Mouse (Mus musculus): Measurements from ENCODE around the gene Myh14.

Gene Myh14

DNA sequence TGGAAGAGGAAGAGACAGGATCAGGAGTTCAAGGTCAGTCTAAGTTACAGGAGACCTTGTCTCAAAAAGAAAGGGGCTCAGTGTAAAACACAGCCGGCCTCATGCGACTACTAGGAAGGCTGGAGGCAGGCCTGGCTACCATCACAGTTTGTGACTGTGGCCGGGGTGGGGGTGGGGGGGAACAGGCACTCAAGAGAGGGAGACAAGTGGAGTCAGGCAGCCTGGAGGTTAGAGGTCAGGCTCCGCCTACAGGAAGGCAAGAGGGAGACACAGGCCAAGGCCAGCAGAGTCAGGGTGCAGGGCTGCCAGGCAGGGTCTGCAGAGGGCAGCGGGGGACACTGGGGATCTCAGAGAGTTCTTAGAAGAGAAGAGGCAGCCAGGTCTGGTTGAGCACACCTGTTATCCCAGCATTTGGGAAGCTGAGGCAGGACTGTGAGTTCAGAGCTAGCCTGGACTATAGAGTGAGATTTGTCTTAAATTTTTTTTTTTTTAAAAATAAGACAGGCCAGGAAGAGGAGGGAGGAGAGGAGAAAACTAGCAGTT lies 73.6 kb downstream of the Myh14 start:
- DNase-seq = no peak

DNA sequence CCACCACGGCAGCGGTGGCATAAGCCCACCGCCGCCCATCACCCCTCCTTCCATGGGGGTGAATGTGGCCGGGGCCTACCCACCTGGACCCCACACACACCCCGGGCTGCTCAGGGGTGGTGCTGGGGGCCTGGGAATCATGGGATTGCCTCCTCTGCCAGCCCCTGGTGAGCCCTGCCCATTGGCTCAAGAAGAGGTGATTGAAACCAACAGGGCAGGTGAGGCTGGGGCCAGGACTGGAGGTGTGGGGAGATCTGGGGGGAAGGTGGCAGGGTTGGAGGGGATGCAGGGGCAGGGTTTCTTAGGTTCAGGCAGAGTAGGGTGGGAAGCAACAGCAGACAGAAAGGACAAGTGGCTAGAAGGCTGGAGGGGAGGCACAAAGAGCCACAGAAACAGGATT lies 74.6 kb downstream of the Myh14 start:
- no peak for DNase-seq

DNA sequence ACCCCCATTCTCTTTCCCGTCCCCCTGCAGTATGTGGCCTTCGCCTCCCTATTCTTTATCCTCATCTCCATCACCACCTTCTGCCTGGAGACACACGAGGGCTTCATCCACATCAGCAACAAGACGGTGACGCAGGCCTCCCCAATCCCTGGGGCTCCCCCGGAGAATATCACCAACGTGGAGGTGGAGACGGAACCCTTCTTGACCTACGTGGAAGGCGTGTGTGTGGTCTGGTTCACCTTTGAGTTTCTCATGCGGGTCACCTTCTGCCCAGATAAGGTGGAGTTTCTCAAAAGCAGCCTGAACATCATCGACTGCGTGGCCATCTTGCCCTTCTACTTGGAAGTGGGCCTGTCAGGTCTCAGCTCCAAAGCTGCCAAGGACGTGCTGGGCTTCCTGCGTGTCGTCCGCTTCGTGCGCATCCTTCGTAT lies 75.5 kb downstream of the Myh14 start:
- no peak for DNase-seq

DNA sequence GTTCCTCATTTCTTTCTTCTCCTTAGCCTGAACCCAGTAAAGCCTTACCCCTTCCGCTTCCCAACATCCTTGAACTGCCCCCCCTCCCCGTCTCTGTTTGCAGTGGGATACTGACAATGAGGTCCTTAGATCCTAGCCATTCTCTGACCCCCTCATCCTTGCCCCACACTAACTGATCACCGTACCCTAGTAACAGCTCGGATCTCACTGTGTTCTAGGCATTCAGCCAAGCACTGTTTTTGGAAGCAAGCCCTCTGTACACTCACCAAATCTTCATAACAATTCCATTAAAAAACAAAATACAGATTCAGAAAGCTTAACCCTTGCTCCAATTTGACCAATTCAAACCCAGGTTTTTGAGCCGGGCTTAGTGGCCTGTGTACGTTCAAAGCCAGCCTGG lies 76.4 kb downstream of the Myh14 start:
- DNase-seq = no peak

DNA sequence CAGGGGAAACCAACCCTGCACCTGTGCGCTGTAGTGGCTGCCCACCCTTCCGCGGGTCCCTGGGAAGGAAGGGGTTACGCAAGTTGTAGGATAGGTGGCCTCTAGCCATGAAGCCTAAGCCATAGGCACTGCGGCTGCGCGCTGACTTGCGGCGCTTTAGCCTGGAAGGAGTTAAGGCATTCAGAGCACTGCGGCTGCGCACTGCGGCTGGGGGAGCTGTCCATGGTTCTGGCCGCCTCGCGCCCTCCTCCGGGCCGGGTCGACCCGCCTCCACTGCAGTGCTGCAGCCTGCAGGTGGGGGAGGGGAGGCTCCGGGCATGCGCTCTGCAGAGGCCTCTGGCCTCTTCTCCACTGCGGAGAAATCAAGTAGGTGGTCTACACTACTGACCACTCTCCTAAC lies 76.9 kb downstream of the Myh14 start:
- peak; percentile 90 for DNase-seq

DNA sequence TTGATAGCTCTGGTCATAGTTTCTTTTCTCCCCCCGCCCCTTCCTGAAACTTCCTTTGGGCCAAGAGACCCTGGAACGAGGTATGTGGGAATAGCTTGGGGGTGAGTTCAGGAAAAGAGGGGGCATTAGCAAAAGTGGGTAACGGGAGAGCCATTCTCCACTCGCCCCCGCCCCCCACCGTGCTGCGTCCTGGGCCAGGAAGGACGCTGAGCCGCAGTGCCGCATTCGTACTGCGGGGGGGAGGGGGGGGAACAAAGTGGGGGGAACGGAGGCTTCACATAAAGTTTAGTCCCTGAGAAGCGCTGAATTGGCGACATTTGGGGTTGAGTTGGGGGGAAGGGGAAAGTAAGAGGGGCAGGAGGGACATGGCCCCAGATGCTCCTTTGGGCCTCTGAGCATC lies 77.6 kb downstream of the Myh14 start:
- no peak for DNase-seq

DNA sequence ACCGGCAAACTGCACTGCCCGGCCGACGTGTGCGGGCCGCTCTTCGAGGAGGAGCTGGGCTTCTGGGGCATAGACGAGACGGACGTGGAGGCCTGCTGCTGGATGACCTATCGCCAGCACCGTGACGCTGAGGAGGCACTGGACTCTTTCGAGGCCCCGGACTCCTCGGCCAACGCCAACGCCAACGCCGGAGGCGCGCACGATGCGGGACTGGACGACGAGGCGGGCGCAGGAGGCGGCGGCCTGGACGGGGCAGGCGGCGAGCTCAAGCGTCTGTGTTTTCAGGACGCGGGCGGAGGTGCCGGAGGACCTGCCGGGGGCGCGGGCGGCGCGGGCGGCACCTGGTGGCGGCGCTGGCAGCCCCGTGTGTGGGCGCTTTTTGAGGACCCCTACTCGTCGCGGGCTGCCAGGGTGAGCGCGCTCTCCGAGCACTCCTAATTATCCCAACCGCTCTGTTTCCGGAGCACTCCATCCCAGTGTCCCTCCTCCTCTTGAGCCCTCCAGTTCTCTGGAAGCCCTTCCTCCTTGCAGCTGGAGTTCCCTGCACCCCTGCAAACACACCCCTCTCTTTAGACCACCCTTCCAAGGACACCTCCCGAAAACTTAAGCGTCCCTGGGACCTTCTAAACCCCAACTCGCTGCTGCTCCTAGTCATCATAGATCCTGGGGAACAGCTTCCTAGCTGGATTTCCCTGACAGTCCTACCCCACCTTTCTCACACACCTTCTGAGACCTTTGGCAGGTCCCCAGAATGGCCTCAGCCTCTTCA lies 79.1 kb downstream of the Myh14 start:
- DNase-seq = no peak

DNA sequence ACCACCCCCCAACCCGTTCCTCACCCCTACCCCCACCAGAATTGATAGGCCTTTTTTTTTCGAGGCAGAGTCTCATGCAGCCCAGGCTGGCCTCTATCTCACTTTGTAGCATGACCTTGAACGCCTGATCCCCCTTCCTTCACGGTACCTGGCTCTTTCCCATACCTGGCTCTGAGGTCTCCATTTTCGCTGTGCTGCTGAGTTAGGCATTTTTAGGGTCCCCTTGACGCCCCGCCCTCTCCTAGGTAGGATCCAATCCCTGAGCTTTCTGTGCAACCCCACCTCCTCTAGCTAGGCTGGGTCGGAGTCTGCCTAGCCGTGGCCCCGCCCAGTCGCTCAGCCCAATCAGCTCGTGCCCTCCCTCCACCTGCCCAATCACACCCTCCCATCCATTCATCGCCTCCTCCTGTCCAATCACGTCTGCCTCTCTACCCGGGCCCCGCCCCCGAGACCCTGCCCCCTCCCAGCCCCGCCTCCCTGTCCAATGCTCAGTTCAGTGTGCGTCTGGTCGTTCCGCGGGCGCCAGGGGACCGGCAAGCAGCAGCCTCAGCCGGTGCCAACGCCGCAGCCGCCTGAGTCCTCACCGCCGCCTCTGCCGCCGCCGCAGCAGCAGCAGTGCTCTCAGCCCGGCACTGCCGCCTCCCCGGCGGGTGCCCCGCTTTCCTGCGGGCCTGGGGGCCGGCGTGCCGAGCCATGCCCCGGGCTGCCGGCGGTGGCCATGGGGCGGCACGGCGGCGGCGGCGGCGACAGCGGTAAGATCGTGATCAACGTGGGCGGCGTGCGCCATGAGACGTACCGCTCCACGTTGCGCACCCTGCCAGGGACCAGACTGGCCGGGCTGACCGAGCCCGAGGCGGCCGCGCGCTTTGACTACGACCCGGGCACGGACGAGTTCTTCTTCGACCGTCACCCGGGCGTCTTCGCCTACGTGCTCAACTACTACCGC lies 80.0 kb downstream of the Myh14 start, which contains the start of gene Kcnc3:
Gene Kcnc3 (plus strand): TSS at position 263 of the 946 bp plus-strand sequence.
- DNase-seq = peak; percentile 91

DNA sequence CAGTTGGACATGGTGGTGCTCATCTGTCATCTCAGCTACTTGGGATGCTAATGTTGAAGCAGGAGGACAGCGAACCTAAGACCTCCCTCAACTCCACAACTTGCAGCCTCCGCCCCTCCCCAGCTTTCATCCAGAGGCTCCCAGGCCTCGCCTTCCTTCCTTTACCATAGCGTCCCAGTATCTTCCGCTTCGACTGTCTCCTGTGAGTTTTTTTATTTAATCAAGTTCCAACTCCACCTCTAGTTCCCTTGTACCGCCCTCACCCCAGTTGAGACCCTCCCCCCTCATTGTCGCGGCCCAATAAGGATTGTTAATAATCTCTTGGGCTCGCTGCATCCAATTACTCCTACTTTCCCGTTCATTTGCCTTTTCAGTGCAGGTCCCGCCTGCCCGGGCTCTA lies 80.7 kb downstream of the Myh14 start:
- no peak for DNase-seq

DNA sequence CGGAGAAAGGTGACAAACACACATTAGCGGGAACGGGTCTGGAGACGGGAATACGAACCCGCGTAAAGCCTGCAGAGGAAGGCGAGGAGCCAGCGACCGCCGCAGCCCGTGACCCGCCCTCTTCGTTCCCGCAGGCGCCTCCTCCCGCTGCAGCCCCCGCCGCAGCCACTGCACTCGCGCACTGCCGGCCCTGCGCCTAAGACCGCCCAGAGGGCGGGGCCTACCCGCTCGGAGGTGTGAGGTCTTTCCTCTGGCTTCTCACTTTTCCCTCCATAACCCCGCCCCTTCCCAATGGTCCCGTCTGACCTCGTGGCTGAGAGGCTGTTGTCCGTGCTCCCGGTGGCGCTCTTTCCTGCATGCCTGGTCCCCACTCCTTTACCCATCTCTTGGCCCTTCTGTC lies 81.5 kb downstream of the Myh14 start:
- peak; percentile 73 for DNase-seq

DNA sequence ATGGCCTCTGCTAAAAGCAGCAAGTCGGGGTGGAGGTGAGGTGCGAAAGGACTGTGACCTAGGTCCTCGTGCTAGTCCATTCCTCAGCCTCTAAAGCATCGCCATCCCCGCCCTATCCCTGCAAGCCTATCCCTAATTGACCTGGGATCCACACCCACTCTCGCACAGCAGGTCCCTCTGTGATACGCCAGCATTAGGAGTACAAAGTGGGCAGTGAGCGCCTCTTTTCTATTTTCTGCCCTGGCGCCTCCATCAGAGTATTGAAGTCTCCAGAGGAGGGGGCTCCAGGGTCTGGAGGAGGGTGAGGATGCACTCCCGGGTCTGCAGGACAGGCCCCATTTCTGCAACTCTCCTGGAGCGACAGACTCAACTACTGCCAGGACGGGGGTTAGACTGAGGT lies 82.3 kb downstream of the Myh14 start:
- no peak for DNase-seq

DNA sequence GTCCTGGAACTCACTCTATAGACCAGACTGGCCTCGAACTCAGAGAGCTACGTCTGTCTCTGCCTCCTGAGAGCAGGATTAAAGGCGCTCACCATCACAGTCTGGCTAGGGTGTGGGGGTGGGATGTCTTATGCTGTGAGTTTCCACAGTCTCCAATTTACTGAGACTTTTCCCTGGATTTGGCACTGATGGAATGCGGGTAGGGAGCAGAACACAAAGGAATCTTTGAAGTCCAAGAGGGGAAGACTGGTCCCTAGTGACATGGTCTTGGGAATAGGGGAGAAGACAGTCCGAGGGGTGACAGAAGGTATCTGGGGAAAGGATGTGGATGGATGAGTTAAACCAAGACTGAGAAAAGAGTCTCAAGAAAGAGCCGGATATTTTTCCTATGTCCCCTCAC lies 83.0 kb downstream of the Myh14 start:
- no peak for DNase-seq

DNA sequence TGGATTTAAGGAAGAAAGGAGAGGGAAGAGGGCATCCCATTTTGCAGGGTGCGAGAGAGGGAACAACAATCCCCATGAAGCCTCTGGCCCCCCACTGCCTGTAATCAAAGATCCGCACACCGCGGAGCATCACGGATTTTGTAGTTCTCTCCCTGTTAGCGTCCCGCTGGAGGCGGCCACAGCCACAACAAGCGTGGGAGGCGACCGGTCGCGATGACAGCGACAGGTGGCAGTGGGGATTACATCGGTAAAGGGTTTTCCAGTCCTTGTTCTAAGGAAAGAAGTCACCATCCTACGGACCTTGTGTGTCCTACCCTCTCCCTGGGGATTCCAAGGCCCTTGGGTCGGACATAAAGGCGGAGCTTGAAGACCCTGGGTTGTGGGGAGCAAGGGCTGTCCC lies 83.7 kb downstream of the Myh14 start:
- DNase-seq = peak; percentile 81

DNA sequence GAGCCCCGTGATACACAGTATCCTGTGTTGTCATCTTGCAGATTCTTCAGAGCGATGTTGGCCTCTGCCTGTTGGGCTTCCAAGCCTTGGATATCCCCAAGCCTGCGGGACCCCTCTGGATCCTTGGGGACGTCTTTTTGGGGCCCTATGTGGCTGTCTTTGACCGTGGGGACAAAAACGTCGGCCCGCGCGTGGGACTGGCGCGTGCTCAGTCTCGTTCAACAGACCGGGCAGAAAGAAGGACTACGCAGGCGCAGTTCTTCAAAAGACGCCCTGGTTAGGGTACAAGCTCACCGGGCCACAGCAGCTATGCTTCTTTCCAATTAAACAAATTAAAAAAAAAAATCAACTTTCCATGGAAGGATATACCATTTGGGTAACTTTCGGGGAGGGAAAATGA lies 84.1 kb downstream of the Myh14 start:
- DNase-seq = peak; percentile 69

DNA sequence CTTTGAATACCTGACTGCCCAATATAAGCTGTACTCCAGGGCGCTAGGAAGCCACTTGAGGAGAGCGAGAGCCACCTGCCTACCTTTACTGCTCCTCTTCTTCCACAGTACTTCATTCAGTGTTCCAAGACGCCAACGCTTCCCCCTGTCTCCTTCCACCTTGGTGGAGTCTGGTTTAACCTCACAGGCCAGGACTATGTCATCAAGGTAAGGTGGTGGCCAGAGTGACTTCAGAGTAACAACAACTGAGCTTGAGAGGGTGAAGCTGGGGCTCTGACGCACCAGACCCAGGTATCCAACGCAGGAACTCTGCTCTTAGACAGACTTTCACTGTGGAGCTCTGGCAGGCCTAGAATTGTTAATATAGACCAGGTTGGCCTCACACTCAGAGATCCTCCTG lies 85.0 kb downstream of the Myh14 start:
- DNase-seq = no peak

DNA sequence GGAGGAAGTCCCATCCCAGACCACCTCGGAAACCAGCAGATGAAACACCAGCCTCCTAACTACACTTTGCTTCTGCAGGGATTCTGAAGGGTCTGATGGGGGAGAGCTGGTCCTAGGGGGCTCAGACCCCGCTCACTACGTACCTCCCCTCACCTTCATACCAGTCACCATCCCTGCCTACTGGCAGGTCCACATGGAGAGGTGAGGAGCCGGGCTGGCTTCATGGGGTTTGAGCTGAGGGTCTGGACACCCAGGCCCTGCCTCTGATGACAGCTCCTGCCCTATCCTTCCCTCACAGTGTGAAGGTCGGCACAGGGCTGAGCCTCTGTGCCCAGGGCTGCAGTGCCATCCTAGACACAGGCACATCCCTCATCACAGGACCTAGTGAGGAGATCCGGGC lies 85.7 kb downstream of the Myh14 start:
- DNase-seq = no peak

DNA sequence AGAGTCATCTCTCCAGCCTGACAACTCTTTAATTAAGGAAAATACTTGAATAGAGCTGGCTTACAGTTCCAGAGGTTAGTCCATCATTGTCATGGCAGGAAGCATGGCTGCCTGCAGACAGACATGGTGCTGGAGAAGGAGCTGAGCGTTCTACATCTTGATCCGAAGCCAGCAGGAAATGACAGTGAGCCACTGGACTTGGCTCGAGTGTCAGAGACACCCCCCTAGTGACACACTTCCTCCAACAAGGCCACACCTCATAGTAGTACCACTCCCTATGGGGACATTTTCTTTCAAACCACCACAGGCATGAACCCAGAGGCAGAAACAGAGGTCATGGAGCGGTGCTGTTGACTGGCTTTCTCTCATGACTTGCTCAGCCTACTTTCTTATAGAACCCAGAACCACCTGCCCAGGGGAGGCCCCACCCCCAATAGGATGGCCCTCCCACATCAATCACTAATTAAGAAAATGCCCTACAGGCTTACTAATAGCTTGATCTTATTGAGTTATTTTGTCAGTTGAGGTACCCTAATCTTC lies 86.3 kb downstream of the Myh14 start:
- no peak for DNase-seq

DNA sequence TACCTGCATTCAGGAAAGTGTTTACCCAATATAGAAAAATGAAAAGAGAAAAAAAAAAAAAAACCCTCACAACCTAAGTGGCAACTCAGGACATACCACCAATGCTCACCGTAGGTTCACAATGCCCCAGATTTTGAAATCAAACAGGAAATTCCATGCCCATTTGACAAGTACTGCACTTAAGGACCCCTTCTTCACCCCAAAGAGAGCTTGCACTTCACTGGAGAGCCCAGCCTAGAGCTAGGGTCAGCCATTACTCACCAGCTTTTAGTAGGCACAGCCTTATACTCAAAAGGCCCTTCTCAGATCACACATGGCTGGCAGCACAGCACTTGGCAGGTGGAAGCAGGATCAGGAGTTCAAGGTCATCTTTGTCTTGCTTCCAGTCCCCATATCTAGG lies 87.5 kb downstream of the Myh14 start:
- DNase-seq = no peak

DNA sequence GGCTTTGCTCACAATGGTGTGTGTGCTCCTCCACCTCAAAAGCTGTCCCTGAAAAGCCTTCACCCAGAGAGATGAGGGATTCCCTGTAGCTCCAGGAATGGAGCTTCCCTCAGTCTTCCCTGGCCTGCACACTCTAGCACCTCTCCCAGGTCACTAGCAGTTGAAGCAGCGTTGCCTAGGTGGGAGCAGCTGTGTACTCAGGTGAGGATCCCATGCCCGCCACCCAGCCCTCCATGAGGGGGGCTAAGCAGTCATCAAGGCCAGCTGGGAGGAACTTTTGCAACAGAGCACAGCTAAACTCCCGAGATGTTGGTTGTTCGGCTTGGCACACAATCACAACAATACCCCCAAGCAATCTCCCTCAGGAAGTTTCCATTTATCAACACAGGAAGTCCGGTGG lies 87.9 kb downstream of the Myh14 start:
- DNase-seq = no peak

DNA sequence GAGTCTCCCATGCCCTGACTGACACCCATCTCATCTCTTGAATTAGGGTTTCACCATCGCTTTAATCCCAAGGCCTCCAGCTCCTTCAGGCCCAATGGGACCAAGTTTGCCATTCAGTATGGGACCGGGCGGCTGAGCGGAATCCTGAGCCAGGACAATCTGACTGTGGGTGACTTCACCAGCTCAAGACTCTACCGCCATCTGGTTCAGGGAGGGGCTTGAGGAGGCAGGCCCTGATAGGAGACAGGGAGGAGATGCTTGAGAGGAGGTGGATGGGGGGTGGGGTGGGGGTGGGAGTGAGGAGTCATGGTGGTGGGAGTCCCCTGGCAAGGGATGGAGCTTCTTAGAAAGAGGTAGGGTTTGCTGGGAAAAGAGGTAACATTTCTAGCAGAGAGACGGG lies 89.0 kb downstream of the Myh14 start:
- DNase-seq = no peak

DNA sequence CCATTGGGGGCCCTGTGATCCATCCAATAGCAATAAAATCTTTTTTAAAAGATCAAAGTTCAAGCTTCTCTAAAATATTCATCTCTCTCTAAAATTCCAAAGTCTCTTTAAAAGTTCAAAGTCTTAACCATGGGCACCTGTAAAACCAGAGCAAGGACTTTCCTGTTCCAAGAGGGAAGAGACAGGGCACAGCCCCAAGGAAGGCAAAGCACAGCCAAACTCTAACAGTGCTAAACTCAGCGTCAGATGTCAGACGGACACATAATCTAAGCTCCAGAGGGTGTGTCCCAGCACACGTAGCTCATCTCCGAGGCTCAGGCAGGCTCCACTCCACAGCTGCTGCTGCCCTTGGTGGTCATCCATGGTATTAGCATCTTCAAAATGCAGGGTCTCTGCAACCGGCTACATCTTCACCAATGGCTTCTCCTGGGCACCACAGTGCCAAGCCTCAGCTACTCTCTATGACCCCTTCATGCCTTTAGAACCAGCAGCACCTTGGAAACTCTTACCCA lies 94.3 kb downstream of the Myh14 start:
- no peak for DNase-seq

DNA sequence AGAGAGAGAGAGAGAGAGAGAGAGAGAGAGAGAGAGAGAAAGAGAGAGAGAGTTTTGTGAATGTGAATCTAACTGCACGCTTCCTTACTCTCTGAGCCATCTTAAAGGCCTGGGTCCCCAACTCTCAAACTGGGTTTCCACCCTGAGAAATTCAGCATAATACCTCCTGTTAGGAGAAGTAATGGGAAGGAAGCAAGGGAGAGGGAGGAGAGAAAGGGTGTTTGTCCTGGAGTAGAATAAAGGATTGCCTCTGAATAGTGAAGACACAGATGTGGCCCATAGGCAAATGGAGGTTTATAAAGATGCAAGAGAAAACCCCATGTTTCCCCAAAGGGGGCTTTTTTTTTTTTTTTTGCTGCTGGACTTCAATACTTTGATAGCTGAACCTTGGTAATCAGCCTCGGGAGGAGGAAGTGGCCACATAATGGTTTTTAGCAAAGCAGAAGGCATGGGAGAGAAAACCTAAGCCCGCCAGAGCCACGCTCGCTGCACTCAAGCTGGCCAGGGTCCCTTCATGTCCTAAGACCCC lies 97.6 kb downstream of the Myh14 start:
- no peak for DNase-seq

DNA sequence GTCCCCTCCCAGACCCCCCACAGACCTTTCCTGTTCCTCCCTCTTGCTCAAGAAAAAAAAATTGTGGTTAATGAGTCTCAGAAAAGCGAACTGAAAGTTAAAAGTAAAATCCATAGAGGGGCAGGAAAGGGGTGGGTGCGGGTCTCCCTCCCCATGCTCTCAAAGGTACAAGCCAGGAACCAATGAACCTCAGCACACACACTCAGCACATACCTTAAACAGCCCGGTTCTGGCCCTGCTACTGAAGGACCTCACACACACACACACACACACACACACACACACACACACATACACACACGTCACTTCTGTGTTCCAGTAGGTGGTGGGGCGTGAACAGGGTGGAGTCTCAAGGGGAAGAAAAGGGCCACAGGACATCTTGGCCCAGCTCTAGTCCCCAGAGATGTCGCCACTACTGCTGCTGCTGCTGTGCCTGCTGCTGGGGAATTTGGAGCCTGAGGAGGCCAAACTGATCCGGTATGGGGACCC lies 98.4 kb downstream of the Myh14 start, which contains the start of gene Napsa:
Gene Napsa (plus strand): TSS at position 168 of the 489 bp plus-strand sequence.
- no peak for DNase-seq
